Mouse (Mus musculus) embryonic facial prominence, embryonic 15.5 days (tissue): ENCODE results near the gene Jund. TPM values are rescaled to one million over a fixed set of nuclear protein-coding genes. Genes with fewer than 3 reads are reported as not detected.

Source experiments
- ATAC-seq: fragments of 200-750 bp; cut with Nextera tagmentation; 2 replicates; pipeline ENCODE4 v1.8.0; 2017; ENCODE audit warnings: low read depth, moderate TSS enrichment; ENCODE audit not compliant: insufficient number of reproducible peaks, low FRiP score, low TSS enrichment
- H3K27ac ChIP-seq: fragments of 300-500 bp; sonication (generic); replicated peaks from 2 replicates; pipeline ENCODE4 v1.5.1; 2015; ENCODE audit warnings: mild to moderate bottlenecking, inconsistent platforms
- H3K27me3 ChIP-seq: fragments of 300-500 bp; sonication (generic); 2 replicates; pipeline ENCODE4 v1.6.1; 2015; ENCODE audit warnings: inconsistent platforms
- H3K36me3 ChIP-seq: fragments of 300-500 bp; sonication (generic); 2 replicates; pipeline ENCODE4 v1.6.1; 2015; ENCODE audit warnings: mild to moderate bottlenecking, inconsistent platforms
- H3K4me1 ChIP-seq: fragments of 300-500 bp; sonication (generic); 2 replicates; pipeline ENCODE4 v1.6.1; 2015; ENCODE audit warnings: inconsistent platforms
- H3K4me2 ChIP-seq: fragments of 300-500 bp; sonication (generic); replicated peaks from 2 replicates; pipeline ENCODE4 v1.6.1; 2015; ENCODE audit warnings: mild to moderate bottlenecking, inconsistent platforms
- H3K4me3 ChIP-seq: fragments of 300-500 bp; sonication (generic); replicated peaks from 2 replicates; pipeline ENCODE4 v1.5.1; 2015; ENCODE audit warnings: mild to moderate bottlenecking, inconsistent platforms
- H3K9ac ChIP-seq: fragments of 300-500 bp; sonication (generic); 2 replicates; pipeline ENCODE4 v1.6.1; 2015; ENCODE audit warnings: inconsistent platforms
- H3K9me3 ChIP-seq: fragments of 300-500 bp; sonication (generic); replicated peaks from 2 replicates; pipeline ENCODE4 v1.6.1; 2016; ENCODE audit warnings: inconsistent platforms
- WGBS: fragments of 180-500 bp; shearing (Covaris S2); methylation state at CpG from one replicate; pipeline ENCODE4 v1.1.7; 2015; 5-methylcytosine and 5-hydroxymethylcytosine counted together
- polyA plus RNA-seq: library from polyadenylated mRNA; unstranded; fragments of >200 nt; fragmentation: Nextera tagmentation; extraction: Ambion mirVana; gene quantifications from 2 replicates; pipeline ENCODE4 v1.2.1, GENCODE M21; 2015

Jund gene
- polyA plus RNA-seq, result 97.7 and 99.6 TPM in 2 replicates

- peak within 1 kb of the TSS; percentile 99 for H3K27ac ChIP-seq
- H3K27me3 ChIP-seq, result no peaks in the 10 kb centered on the region
- ATAC-seq, result peak; percentile 90
- peak within 1 kb of the TSS; percentile 62 for H3K4me2 ChIP-seq
- H3K9ac ChIP-seq, result peak within 1 kb of the TSS; percentile 98
- peak within 1 kb of the TSS; percentile 94 for H3K4me3 ChIP-seq
- WGBS, result under 1% methylated on average over 68 of the region's 69 CpGs
- 0 out of 2 replicates have a peak, but pooled peaks cover 5% of the 10 kb centered on the region for H3K36me3 ChIP-seq
- H3K9me3 ChIP-seq, result no peaks in the 10 kb centered on the region
- H3K4me1 ChIP-seq, result peaks cover 58% of the 10 kb centered on the region
These were observed at the start of gene Jund for GRCm38 (mm10) chr8:70698310-70699109. Gene Jund (plus strand): TSS chr8:70698949.

GRCm38 (mm10) chr8:70649324-70649723 is 49.4 kb upstream of the Jund start:
- H3K36me3 ChIP-seq, result peaks cover 28% of the 10 kb centered on the region
- no peak overlapping the region for H3K4me3 ChIP-seq
- ATAC-seq, result peak; percentile 43; the same call in 1 of the 2 replicates
- WGBS, result 49% methylated on average over 4 of the region's 4 CpGs
- no peaks in the 10 kb centered on the region for H3K9me3 ChIP-seq
- H3K9ac ChIP-seq, result no peak overlapping the region
- no peaks in the 10 kb centered on the region for H3K27me3 ChIP-seq
- no peak overlapping the region for H3K4me2 ChIP-seq
- peaks cover 26% of the 10 kb centered on the region for H3K4me1 ChIP-seq
- peak overlapping the region; percentile 60 for H3K27ac ChIP-seq

DNA sequence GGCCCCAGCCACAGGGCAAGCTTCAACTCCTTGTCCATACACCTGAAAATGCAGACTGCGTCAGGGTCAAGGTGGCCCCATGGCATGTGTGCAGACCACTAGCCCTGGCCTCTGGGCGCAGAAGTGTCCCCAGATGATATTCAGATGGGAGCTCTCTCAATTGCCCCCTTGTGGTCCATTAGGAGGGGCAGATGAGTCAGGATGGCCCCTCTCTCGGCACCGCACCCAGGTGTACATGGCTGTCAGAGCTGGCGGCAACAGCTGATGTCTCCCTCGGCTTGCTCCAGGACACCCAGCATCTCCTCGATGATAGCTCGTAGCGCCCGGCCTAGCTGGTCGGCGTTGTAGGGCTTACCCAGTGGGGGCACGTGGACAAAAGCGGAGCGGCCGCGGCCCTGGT is 48.4 kb upstream of the Jund start:
- no peaks in the 10 kb centered on the region for H3K27me3 ChIP-seq
- 0 out of 2 replicates have a peak overlapping the region, but pooled peaks have one; percentile 60 for H3K27ac ChIP-seq
- H3K9ac ChIP-seq, result no peak overlapping the region
- H3K36me3 ChIP-seq, result peaks cover 38% of the 10 kb centered on the region
- H3K4me1 ChIP-seq, result peaks cover 26% of the 10 kb centered on the region
- no peak for ATAC-seq
- no peaks in the 10 kb centered on the region for H3K9me3 ChIP-seq
- no peak overlapping the region for H3K4me3 ChIP-seq
- WGBS, result 94% methylated on average over 17 of the region's 17 CpGs
- H3K4me2 ChIP-seq, result no peak overlapping the region

DNA sequence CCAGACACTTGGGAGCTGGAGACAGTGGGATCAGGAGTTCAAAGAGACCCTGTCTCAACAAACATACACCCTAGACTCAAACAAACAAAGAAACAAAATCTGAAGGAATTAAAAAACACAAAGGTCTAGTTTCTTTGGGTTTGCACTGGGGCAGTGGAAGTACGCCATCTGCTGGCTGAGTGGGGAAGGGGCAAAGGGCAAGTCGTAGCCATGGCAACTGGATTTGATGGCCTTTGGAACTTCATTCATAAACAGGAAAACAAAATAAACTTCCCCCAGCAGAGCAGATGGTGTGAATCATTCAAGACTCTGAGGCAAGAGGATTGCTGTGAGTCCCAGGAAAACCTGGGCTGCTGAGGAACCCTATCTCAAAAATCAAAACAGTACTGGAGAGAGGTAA is 45.5 kb upstream of the Jund start:
- peaks cover 51% of the 10 kb centered on the region for H3K36me3 ChIP-seq
- no peak for ATAC-seq
- WGBS, result 61% methylated on average over 2 of the region's 2 CpGs

GRCm38 (mm10) chr8:70654121-70654520 is 44.6 kb upstream of the Jund start:
- Histone ChIP-seq H3K27me3 (no peaks in the 10 kb centered on the region), H3K4me3 (no peak overlapping the region), H3K9me3 (no peaks in the 10 kb centered on the region), H3K27ac (no peak overlapping the region), H3K4me2 (no peak overlapping the region), H3K4me1 (peaks cover 24% of the 10 kb centered on the region), H3K36me3 (peaks cover 51% of the 10 kb centered on the region), H3K9ac (no peak overlapping the region)
- no peak for ATAC-seq
- 74% methylated on average over 1 of the region's 1 CpGs for WGBS

More for the DNA sequence above, 45.5 kb upstream of the Jund start:
- no peak overlapping the region for H3K9ac ChIP-seq
- no peak overlapping the region for H3K4me3 ChIP-seq
- H3K4me1 ChIP-seq, result peaks cover 17% of the 10 kb centered on the region
- H3K27me3 ChIP-seq, result no peaks in the 10 kb centered on the region
- no peak overlapping the region for H3K27ac ChIP-seq
- H3K4me2 ChIP-seq, result no peak overlapping the region
- no peaks in the 10 kb centered on the region for H3K9me3 ChIP-seq

DNA sequence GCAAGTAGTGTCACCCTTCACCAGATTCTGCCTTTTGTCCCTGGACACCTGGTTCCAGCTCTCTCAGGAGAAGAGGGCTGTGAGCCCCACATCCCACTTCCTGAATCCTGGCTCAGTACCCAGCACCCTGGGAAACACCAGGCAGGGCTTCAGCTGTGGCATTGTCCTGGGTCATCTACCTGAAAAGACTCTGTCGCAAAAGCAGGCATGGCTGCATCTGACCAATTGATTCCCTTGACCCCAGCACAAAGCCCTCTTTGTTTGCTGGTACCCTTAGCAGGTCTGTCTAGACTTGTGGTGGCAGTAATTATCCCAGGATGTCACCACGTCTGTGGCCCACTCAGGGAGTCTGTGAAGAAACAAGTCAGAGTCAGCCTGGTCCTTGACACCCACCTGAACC is 43.3 kb upstream of the Jund start:
- H3K4me1 ChIP-seq, result peaks cover 24% of the 10 kb centered on the region
- H3K27me3 ChIP-seq, result no peaks in the 10 kb centered on the region
- H3K4me3 ChIP-seq, result no peak overlapping the region
- H3K36me3 ChIP-seq, result peaks cover 46% of the 10 kb centered on the region
- no peak overlapping the region for H3K9ac ChIP-seq
- ATAC-seq, result no peak
- no peak overlapping the region for H3K4me2 ChIP-seq
- no peak overlapping the region for H3K27ac ChIP-seq
- WGBS, result 22% methylated on average over 2 of the region's 2 CpGs
- no peaks in the 10 kb centered on the region for H3K9me3 ChIP-seq

DNA sequence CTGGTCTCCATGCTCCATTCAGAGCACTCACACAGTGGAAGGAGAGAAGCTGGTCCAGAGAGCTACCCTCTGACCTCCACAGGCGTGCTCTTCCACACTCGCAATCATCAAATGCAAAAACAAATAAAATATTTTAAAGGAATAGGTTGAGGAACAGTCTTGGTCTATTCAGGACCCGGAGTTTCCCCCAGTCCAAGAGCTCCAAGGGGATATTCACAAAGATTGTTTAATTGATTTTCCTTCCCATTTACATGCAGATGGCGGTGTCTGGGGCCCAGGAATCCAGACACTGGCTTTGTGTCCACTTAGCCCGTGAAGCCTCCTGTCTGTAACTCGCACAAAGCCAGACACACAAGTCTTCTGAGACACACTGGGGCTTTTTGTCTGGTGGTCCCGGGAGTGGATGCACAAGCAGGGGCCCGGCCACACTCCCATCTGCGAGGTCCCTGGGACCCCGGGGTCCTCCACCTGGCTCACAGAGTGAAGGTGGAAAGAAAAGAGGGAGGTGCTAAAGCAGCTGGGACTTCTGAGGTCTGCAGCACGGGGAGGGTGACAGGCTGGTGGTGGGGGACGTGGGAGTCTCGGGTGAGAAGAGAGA is 42.5 kb upstream of the Jund start:
- Histone ChIP-seq H3K4me2 (no peak overlapping the region), H3K27ac (no peak overlapping the region), H3K9ac (no peak overlapping the region), H3K4me1 (peaks cover 26% of the 10 kb centered on the region), H3K27me3 (no peaks in the 10 kb centered on the region), H3K36me3 (peaks cover 38% of the 10 kb centered on the region), H3K9me3 (no peaks in the 10 kb centered on the region), H3K4me3 (no peak overlapping the region)
- ATAC-seq, result no peak
- WGBS, result 69% methylated on average over 13 of the region's 13 CpGs

GRCm38 (mm10) chr8:70657214-70657613 is 41.5 kb upstream of the Jund start:
- no peak overlapping the region for H3K9ac ChIP-seq
- no peaks in the 10 kb centered on the region for H3K27me3 ChIP-seq
- peaks cover 30% of the 10 kb centered on the region for H3K36me3 ChIP-seq
- no peak overlapping the region for H3K4me2 ChIP-seq
- WGBS, result 94% methylated on average over 3 of the region's 3 CpGs
- H3K27ac ChIP-seq, result no peak overlapping the region
- H3K9me3 ChIP-seq, result no peaks in the 10 kb centered on the region
- no peak for ATAC-seq
- H3K4me3 ChIP-seq, result no peak overlapping the region
- H3K4me1 ChIP-seq, result peaks cover 26% of the 10 kb centered on the region

DNA sequence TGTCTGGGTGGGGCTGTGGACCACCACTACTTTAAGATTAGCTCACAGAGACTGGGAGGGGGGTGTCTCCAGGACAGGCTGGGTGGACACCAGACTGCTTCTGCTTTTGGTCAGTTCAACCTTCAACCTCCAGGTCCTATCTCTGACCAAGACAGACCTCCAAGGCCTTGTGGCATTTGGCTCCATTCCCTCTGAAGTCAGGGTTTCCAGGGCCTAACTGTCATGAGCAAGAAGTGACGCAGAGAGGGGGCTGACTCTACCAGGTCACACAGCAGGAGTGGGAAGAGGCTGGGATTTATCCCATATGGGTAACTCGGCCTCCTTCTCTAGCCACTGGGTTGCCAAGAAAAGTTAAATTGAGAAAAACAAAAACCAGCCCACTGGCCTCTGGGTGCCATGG is 41.0 kb upstream of the Jund start:
- peak overlapping the region; percentile 96; the same call in 1 of the 2 replicates for H3K4me2 ChIP-seq
- WGBS, result 83% methylated on average over 2 of the region's 2 CpGs
- H3K36me3 ChIP-seq, result peaks cover 27% of the 10 kb centered on the region
- H3K4me1 ChIP-seq, result peaks cover 26% of the 10 kb centered on the region
- no peak overlapping the region for H3K4me3 ChIP-seq
- H3K27me3 ChIP-seq, result no peaks in the 10 kb centered on the region
- no peak overlapping the region for H3K27ac ChIP-seq
- ATAC-seq, result no peak
- no peak overlapping the region for H3K9ac ChIP-seq
- H3K9me3 ChIP-seq, result no peaks in the 10 kb centered on the region

- Histone ChIP-seq H3K4me1 (peaks cover 26% of the 10 kb centered on the region), H3K27me3 (no peaks in the 10 kb centered on the region), H3K4me3 (peak overlapping the region; percentile 79), H3K4me2 (peak overlapping the region; percentile 96), H3K9me3 (no peaks in the 10 kb centered on the region), H3K9ac (peak overlapping the region; percentile 72), H3K36me3 (peaks cover 24% of the 10 kb centered on the region), H3K27ac (peak overlapping the region; percentile 81)
- ATAC-seq, result peak; percentile 17; the same call in 1 of the 2 replicates
- WGBS, result 2% methylated on average over 31 of the region's 31 CpGs
These were observed 39.7 kb upstream of the Jund start for GRCm38 (mm10) chr8:70658897-70659603.

GRCm38 (mm10) chr8:70659604-70660272 is 39.0 kb upstream of the Jund start:
- WGBS, result under 1% methylated on average over 41 of the region's 44 CpGs
- H3K4me1 ChIP-seq, result peaks cover 26% of the 10 kb centered on the region
- H3K4me3 ChIP-seq, result peak overlapping the region; percentile 79
- H3K36me3 ChIP-seq, result peaks cover 19% of the 10 kb centered on the region
- H3K4me2 ChIP-seq, result peak overlapping the region; percentile 96
- ATAC-seq, result peak; percentile 98
- peak overlapping the region; percentile 72 for H3K9ac ChIP-seq
- H3K9me3 ChIP-seq, result no peaks in the 10 kb centered on the region
- H3K27ac ChIP-seq, result peak overlapping the region; percentile 81
- no peaks in the 10 kb centered on the region for H3K27me3 ChIP-seq
